9 mouse cellular contexts compared by ENCODE assay signal in genomic region chr17:26368336-26368992, GRCm38 (mm10). TPM values are rescaled to one million over a fixed set of nuclear protein-coding genes. Genes with fewer than 3 reads are reported as not detected.
DNase-seq lines count a peak whose midpoint lies in the region; ATAC-seq and TF ChIP-seq lines count a peak whose summit lies in the region.
"Had no signal": no experiment of that assay in that cellular context is flagged by ENCODE, and none has a peak within 500 bp of the region (broad histone marks: within the 10 kb centered on the region; RNA-seq: fewer than 3 reads in every experiment).

No protein-coding gene starts in this region.

- ATAC-seq in heart, postnatal 0 days (ENCODE audit: insufficient read depth, low read depth) = 0 out of 2 replicates have a peak, but pooled peaks have one; percentile 11
- no peak for ATAC-seq in erythroblast, adult 5-6 weeks (replicated peaks; ENCODE audit: low FRiP score, poor library complexity, severe bottlenecking)

- TF ChIP-seq CTCF in heart, postnatal 0 days (IDR thresholded peaks at IDR 0.05; ENCODE audit: low read depth) = no peak
- no peak for TF ChIP-seq CTCF in lung, adult 2 months (IDR thresholded peaks at IDR 0.05; ENCODE audit: insufficient read depth, low read length)

- H3K4me2 ChIP-seq in heart, postnatal 0 days (ENCODE audit: low read depth, low read length) = no peak overlapping the region
- H3K4me2 ChIP-seq: neural tube, embryonic 12.5 days had no signal

- no peak overlapping the region for H3K4me3 ChIP-seq in heart, postnatal 0 days (ENCODE audit: low read depth, low read length)
- H3K4me3 ChIP-seq in lung, adult 2 months (replicated peaks; ENCODE audit: extremely low read depth, low read depth, low read length) = no peak overlapping the region
- H3K4me3 ChIP-seq: neural tube, embryonic 12.5 days had no signal

- H3K4me1 ChIP-seq in heart, postnatal 0 days (ENCODE audit: control insufficient read depth, insufficient read depth) = peaks cover 23% of the 10 kb centered on the region
- H3K4me1 ChIP-seq in lung, adult 2 months (ENCODE audit: control insufficient read depth, insufficient read depth, low read length) = peaks cover 22% of the 10 kb centered on the region

- intact Hi-C loops in left cerebral cortex, postnatal 25 days (cut with DNase I) = no loop called here

- H3K9ac ChIP-seq in heart, postnatal 0 days (replicated peaks; ENCODE audit: low read depth, low read length) = no peak overlapping the region
- H3K9ac ChIP-seq: neural tube, embryonic 12.5 days had no signal

- peak; percentile 46 to 78 for DNase-seq in left cerebral cortex, postnatal 25 days (ENCODE audit: low spot score in 2 of 2)
- no peak for DNase-seq in left cerebral cortex, adult 11 months (ENCODE audit: low spot score)
- DNase-seq in adrenal gland, postnatal 25 days = peak; percentile 76
- DNase-seq in heart, postnatal 0 days (ENCODE audit: low spot score) = peak; percentile 50
- peak; percentile 68 for DNase-seq in lung, adult 2 months
- peak; percentile 62 for DNase-seq in testis, postnatal 14 days (ENCODE audit: low spot score)
- DNase-seq in B cell, adult 2 months = no peak

- H3K36me3 ChIP-seq in heart, postnatal 0 days (replicated peaks; ENCODE audit: control insufficient read depth, insufficient read depth, low read length) = no peaks in the 10 kb centered on the region
- H3K36me3 ChIP-seq: neural tube, embryonic 12.5 days had no signal

- no peak for TF ChIP-seq POLR2A in lung, adult 2 months (IDR thresholded peaks at IDR 0.05; ENCODE audit: borderline replicate concordance, extremely low read depth, low read depth, low read length)

- TF ChIP-seq EP300 in heart, postnatal 0 days (IDR thresholded peaks at IDR 0.05; ENCODE audit: low read depth) = no peak

- no peaks in the 10 kb centered on the region for H3K27me3 ChIP-seq in heart, postnatal 0 days (ENCODE audit: control insufficient read depth, insufficient read depth, low read length)
- H3K27me3 ChIP-seq: neural tube, embryonic 12.5 days had no signal

- WGBS in heart, postnatal 0 days = 78% methylated on average over 10 of the region's 10 CpGs
- WGBS in lung, adult 2 months = 48% methylated on average over 10 of the region's 10 CpGs

- H3K9me3 ChIP-seq in heart, postnatal 0 days (replicated peaks; ENCODE audit: control insufficient read depth, low read length) = no peaks in the 10 kb centered on the region
- H3K9me3 ChIP-seq: neural tube, embryonic 12.5 days had no signal

- no peak overlapping the region for H3K27ac ChIP-seq in heart, postnatal 0 days (ENCODE audit: low read depth)
- H3K27ac ChIP-seq: neural tube, embryonic 12.5 days had no signal

RNA-seq across cellular contexts. Expression of gene Neurl1b, which starts 46.2 kb away (rescaled TPM):
- total RNA-seq in left cerebral cortex, postnatal 25 days (2021) = 10 to 100 TPM; 75.2 to 75.9 TPM
- total RNA-seq in adrenal gland, postnatal 25 days (2021) = 49.1 and 57.1 TPM in 2 replicates
- 66.1 and 143 TPM in 2 replicates for total RNA-seq in heart, postnatal 0 days (2014; rRNA removed; ENCODE audit: low replicate concordance)
- polyA plus RNA-seq in heart, postnatal 0 days (2015; fragmentation: Nextera tagmentation; extraction: Ambion mirVana) = 1.2 and 1.6 TPM in 2 replicates
- 14.5 and 38.8 TPM in 2 replicates for polyA plus RNA-seq in lung, adult 2 months (2012; rRNA removed)
- total RNA-seq in erythroblast, adult 5-6 weeks (2015; ENCODE audit: low replicate concordance) = 0.42 and 1.7 TPM in 2 replicates
- 0.14 and 0.77 TPM in 2 replicates for total RNA-seq in erythroblast, adult 5-6 weeks (2017; ENCODE audit: low replicate concordance)

Comparison
In these comparisons a context has a peak if more than half of its experiments do, and no peak if none do; other contexts are left out.
1. DNase-seq: peak in left cerebral cortex, postnatal 25 days (2 of 2), adrenal gland, postnatal 25 days (single experiment), heart, postnatal 0 days (single experiment), lung, adult 2 months (single experiment) and testis, postnatal 14 days (single experiment); none in left cerebral cortex, adult 11 months (single experiment) and B cell, adult 2 months (0 of 2).
2. RNA of gene Neurl1b, which starts 46.2 kb away (total RNA-seq): 75.2 to 75.9 TPM in left cerebral cortex, postnatal 25 days, 66.1 to 143 TPM in heart, postnatal 0 days and 49.1 to 57.1 TPM in adrenal gland, postnatal 25 days; 0.14 to 1.7 TPM in erythroblast, adult 5-6 weeks; every median in the first group is over 10 times any median in the second.